Mouse (Mus musculus): ENCODE data around the gene Alg3.

- TF ChIP-seq CTCF (IDR thresholded peaks at IDR 0.05; ENCODE audit: extremely low read depth, insufficient read depth, low read length) (no peak), POLR2A (IDR thresholded peaks at IDR 0.05; ENCODE audit: extremely low read depth, insufficient read depth, low read length) (no peak)
These were observed 17.4 kb upstream of the Alg3 start for GRCm38 (mm10) chr16:20628871-20629391.
